Mouse (Mus musculus) bone marrow macrophage, adult 2 months (primary cell): ENCODE data around the gene Fto.

Experiments
- CTCF ChIP-seq: IDR thresholded peaks from 2 replicates; pipeline ENCODE4 v1.5.1; 2012; ENCODE audit warnings: low read depth, mild to moderate bottlenecking, low read length, moderate library complexity
- POLR2A ChIP-seq: IDR thresholded peaks from 2 replicates; pipeline ENCODE4 v1.6.1; 2012; ENCODE audit warnings: mild to moderate bottlenecking, low read depth, low read length, borderline replicate concordance

DNA sequence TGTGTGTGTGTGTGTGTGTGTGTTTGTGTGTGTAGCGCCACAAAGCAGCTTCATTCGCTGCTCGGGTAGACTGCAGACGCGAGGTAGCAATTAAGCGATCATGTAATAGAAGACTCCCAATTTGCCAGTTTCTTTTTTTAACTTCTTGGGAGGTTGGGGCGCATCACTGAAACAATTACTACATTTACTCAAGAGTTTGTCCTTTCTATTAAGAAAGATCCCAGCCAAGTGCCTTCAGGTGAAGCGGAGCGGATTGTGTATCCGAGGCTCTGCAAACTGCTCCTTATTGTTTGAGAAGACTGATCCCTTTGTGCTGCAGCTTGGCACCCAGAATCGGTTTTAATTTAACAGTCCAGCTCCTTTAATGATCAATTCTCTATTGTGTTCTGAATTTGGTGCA lies 70.5 kb downstream of the Fto start:
- TF ChIP-seq CTCF (no peak), POLR2A (no peak)
